1 mouse cellular context compared by ENCODE assay signal in genomic region chr11:115845819-115846218, GRCm38 (mm10).
A peak's percentile ranks its signal among the peaks of the same experiment; 100 is the strongest.
TF ChIP-seq lines count a peak whose summit lies in the region.

No protein-coding gene starts in this region.

TF ChIP-seq in ES-E14, 5 proteins besides CTCF, POLR2A, EP300 and RAD21:
- TF ChIP-seq ZC3H11A (IDR thresholded peaks at IDR 0.05; ENCODE audit: borderline replicate concordance, low read depth, low read length) = no peak
- no peak for TF ChIP-seq HCFC1 (IDR thresholded peaks at IDR 0.05; ENCODE audit: borderline replicate concordance, insufficient read depth, low read length)
- TF ChIP-seq ZNF384 (IDR thresholded peaks at IDR 0.05; ENCODE audit: low read depth, low read length) = 0 out of 2 replicates have a peak, but pooled peaks have one; percentile 42
